Mouse (Mus musculus) lung, postnatal 0 days (tissue): ENCODE data around the gene Gse1. TPM values are rescaled to one million over a fixed set of nuclear protein-coding genes. Genes with fewer than 3 reads are reported as not detected.

ENCODE experiments used
- ATAC-seq: fragments of 200-750 bp; cut with Nextera tagmentation; 2 replicates; pipeline ENCODE4 v1.8.0; 2017; ENCODE audit warnings: moderate library complexity
- DNase-seq: peaks from one replicate; pipeline ENCODE4 v3.0.0-alpha.2; 2016; ENCODE audit warnings: low spot score
- H3K27ac ChIP-seq: fragments of 300-500 bp; sonication (generic); 2 replicates; pipeline ENCODE4 v1.5.1; 2014; ENCODE audit warnings: antibody characterized with exemption, mild to moderate bottlenecking, low read length, mixed read lengths
- H3K27me3 ChIP-seq: fragments of 300-500 bp; sonication (generic); replicated peaks from 2 replicates; pipeline ENCODE4 v1.6.1; 2014; ENCODE audit warnings: low read length, mixed read lengths; ENCODE audit not compliant: insufficient read depth
- H3K36me3 ChIP-seq: fragments of 300-500 bp; sonication (generic); 2 replicates; pipeline ENCODE4 v1.6.1; 2014; ENCODE audit warnings: low read length, mixed read lengths; ENCODE audit not compliant: insufficient read depth
- H3K4me1 ChIP-seq: fragments of 300-500 bp; sonication (generic); 2 replicates; pipeline ENCODE4 v1.6.1; 2014; ENCODE audit warnings: antibody characterized with exemption, low read depth, low read length, mixed read lengths; ENCODE audit not compliant: insufficient read depth
- H3K4me2 ChIP-seq: fragments of 300-500 bp; sonication (generic); replicated peaks from 2 replicates; pipeline ENCODE4 v1.6.1; 2014; ENCODE audit warnings: low read depth, mild to moderate bottlenecking, low read length, moderate library complexity, mixed read lengths
- H3K4me3 ChIP-seq: fragments of 300-500 bp; sonication (generic); 2 replicates; pipeline ENCODE4 v1.5.1; 2014; ENCODE audit warnings: low read depth, low read length
- H3K9ac ChIP-seq: fragments of 300-500 bp; sonication (generic); replicated peaks from 2 replicates; pipeline ENCODE4 v1.6.1; 2014; ENCODE audit warnings: low read depth, mild to moderate bottlenecking
- H3K9me3 ChIP-seq: fragments of 300-500 bp; sonication (generic); 2 replicates; pipeline ENCODE4 v1.6.1; 2016; ENCODE audit warnings: low read length, mixed read lengths
- CTCF ChIP-seq: IDR thresholded peaks from 2 replicates; pipeline ENCODE4 v1.5.1; 2016; ENCODE audit warnings: antibody characterized with exemption, mild to moderate bottlenecking
- EP300 ChIP-seq: IDR thresholded peaks from 2 replicates; pipeline ENCODE4 v1.6.1; 2016; ENCODE audit warnings: antibody characterized with exemption, mild to moderate bottlenecking, control low read depth
- WGBS: fragments of 180-500 bp; shearing (Covaris S2); extraction: QIAGEN DNeasy Blood & Tissue Kit; methylation state at CpG from one replicate; pipeline ENCODE4 v1.1.7; 2014; 5-methylcytosine and 5-hydroxymethylcytosine counted together
- polyA plus RNA-seq: library from polyadenylated mRNA; unstranded; fragments of >200 nt; fragmentation: Nextera tagmentation; extraction: Ambion mirVana; gene quantifications from 2 replicates; pipeline ENCODE4 v1.2.1, GENCODE M21; 2015

Gene Gse1
- polyA plus RNA-seq, 1 experiment from 2014 or later, result 9.9 TPM

GRCm38 (mm10) chr8:120475462-120476201, 247.4 kb downstream of the Gse1 start:
- H3K4me3 ChIP-seq, result no peak overlapping the region
- peak; percentile 57 for DNase-seq
- peak; percentile 54 for ATAC-seq
- TF ChIP-seq CTCF (no peak), EP300 (no peak)
- H3K4me1 ChIP-seq, result peaks cover 20% of the 10 kb centered on the region
- WGBS, result 60% methylated on average over 10 of the region's 10 CpGs
- H3K27ac ChIP-seq, result no peak overlapping the region
- no peaks in the 10 kb centered on the region for H3K36me3 ChIP-seq
- no peak overlapping the region for H3K4me2 ChIP-seq
- H3K9me3 ChIP-seq, result no peaks in the 10 kb centered on the region
- no peaks in the 10 kb centered on the region for H3K27me3 ChIP-seq
- H3K9ac ChIP-seq, result no peak overlapping the region

- no peaks in the 10 kb centered on the region for H3K36me3 ChIP-seq
- TF ChIP-seq CTCF (no peak), EP300 (no peak)
- H3K27me3 ChIP-seq, result no peaks in the 10 kb centered on the region
- ATAC-seq (no peak), DNase-seq (no peak)
- H3K27ac ChIP-seq, result no peak overlapping the region
- no peak overlapping the region for H3K4me3 ChIP-seq
- no peak overlapping the region for H3K4me2 ChIP-seq
- no peaks in the 10 kb centered on the region for H3K9me3 ChIP-seq
- 66% methylated on average over 25 of the region's 25 CpGs for WGBS
- peaks cover 20% of the 10 kb centered on the region for H3K4me1 ChIP-seq
- no peak overlapping the region for H3K9ac ChIP-seq
Measured at GRCm38 (mm10) chr8:120476711-120477575, 248.7 kb downstream of the Gse1 start.

GRCm38 (mm10) chr8:120478754-120479153, 250.5 kb downstream of the Gse1 start:
- H3K4me2 ChIP-seq, result no peak overlapping the region
- no peaks in the 10 kb centered on the region for H3K36me3 ChIP-seq
- DNase-seq (no peak), ATAC-seq (no peak)
- WGBS, result 85% methylated on average over 11 of the region's 11 CpGs
- no peak for TF ChIP-seq EP300
- TF ChIP-seq CTCF, result no peak
- peaks cover 20% of the 10 kb centered on the region for H3K4me1 ChIP-seq
- H3K27me3 ChIP-seq, result no peaks in the 10 kb centered on the region
- no peak overlapping the region for H3K9ac ChIP-seq
- H3K4me3 ChIP-seq, result no peak overlapping the region
- H3K9me3 ChIP-seq, result no peaks in the 10 kb centered on the region
- H3K27ac ChIP-seq, result no peak overlapping the region

GRCm38 (mm10) chr8:120479691-120480090, 251.4 kb downstream of the Gse1 start:
- WGBS, result 77% methylated on average over 4 of the region's 4 CpGs
- no peaks in the 10 kb centered on the region for H3K27me3 ChIP-seq
- no peak overlapping the region for H3K9ac ChIP-seq
- ATAC-seq (no peak), DNase-seq (no peak)
- H3K4me2 ChIP-seq, result no peak overlapping the region
- H3K4me3 ChIP-seq, result no peak overlapping the region
- peaks cover 16% of the 10 kb centered on the region for H3K4me1 ChIP-seq
- H3K27ac ChIP-seq, result no peak overlapping the region
- H3K36me3 ChIP-seq, result no peaks in the 10 kb centered on the region
- H3K9me3 ChIP-seq, result no peaks in the 10 kb centered on the region
- TF ChIP-seq EP300, result no peak
- TF ChIP-seq CTCF, result no peak

- TF ChIP-seq EP300 (no peak), CTCF (no peak)
- ATAC-seq (no peak), DNase-seq (no peak)
- Histone ChIP-seq H3K4me2 (no peak overlapping the region), H3K27me3 (no peaks in the 10 kb centered on the region), H3K4me3 (no peak overlapping the region), H3K9ac (no peak overlapping the region), H3K9me3 (no peaks in the 10 kb centered on the region), H3K36me3 (no peaks in the 10 kb centered on the region), H3K4me1 (peaks cover 6% of the 10 kb centered on the region; the same call in 1 of the 2 replicates), H3K27ac (no peak overlapping the region)
- whole genome bisulfite sequencing, result 69% methylated on average over 8 of the region's 9 CpGs
Measured at GRCm38 (mm10) chr8:120482015-120482689, 253.9 kb downstream of the Gse1 start.

- Histone ChIP-seq H3K4me2 (no peak overlapping the region), H3K4me3 (no peak overlapping the region), H3K27me3 (no peaks in the 10 kb centered on the region), H3K4me1 (peaks cover 6% of the 10 kb centered on the region; the same call in 1 of the 2 replicates), H3K9me3 (no peaks in the 10 kb centered on the region), H3K9ac (no peak overlapping the region), H3K36me3 (no peaks in the 10 kb centered on the region), H3K27ac (no peak overlapping the region)
- no peak for ATAC-seq
- DNase-seq, result no peak
- WGBS, result 66% methylated on average over 6 of the region's 6 CpGs
- no peak for TF ChIP-seq EP300
- TF ChIP-seq CTCF, result no peak
Measured at GRCm38 (mm10) chr8:120484460-120484859, 256.2 kb downstream of the Gse1 start.
